Mouse (Mus musculus) myocyte (in vitro differentiated cells): ENCODE results near the gene Fah.

Experiments
- CEBPB ChIP-seq: IDR thresholded peaks from 2 replicates; pipeline ENCODE4 v1.6.1; 2011; ENCODE audit warnings: mild to moderate bottlenecking, moderate library complexity; ENCODE audit not compliant: poor library complexity, insufficient read depth, severe bottlenecking
- MYOD1 ChIP-seq, 3 experiments: IDR thresholded peaks; one replicate each; pipeline ENCODE4 v1.6.1; 2011; ENCODE audit warnings: control low read depth in 2 of 3, low read depth in 2 of 3, mild to moderate bottlenecking in 2 of 3, moderate library complexity in 1 of 3; ENCODE audit not compliant: insufficient read length in 2 of 3, control insufficient read depth in 1 of 3
- POLR2A ChIP-seq: IDR thresholded peaks from one replicate; pipeline ENCODE4 v1.6.1; 2011; ENCODE audit warnings: low read depth, mild to moderate bottlenecking, control low read depth, moderate library complexity; ENCODE audit not compliant: insufficient read length
- POLR2AphosphoS2 ChIP-seq: IDR thresholded peaks from one replicate; pipeline ENCODE4 v1.6.1; 2011; ENCODE audit warnings: low read depth, control low read depth; ENCODE audit not compliant: insufficient read length
- USF1 ChIP-seq: IDR thresholded peaks from one replicate; pipeline ENCODE4 v1.6.1; 2011; ENCODE audit warnings: low read depth, mild to moderate bottlenecking, control low read depth, moderate library complexity

- TF ChIP-seq POLR2A (no peak), POLR2AphosphoS2 (no peak), USF1 (no peak), MYOD1 (IDR thresholded peaks at IDR 0.05; ENCODE audit: control insufficient read depth in 1 of 3, insufficient read length in 2 of 3, low read depth in 2 of 3) (no peak), CEBPB (no peak)
Measured at GRCm38 (mm10) chr7:84585086-84585485, 21.4 kb downstream of the Fah start.
